Mouse (Mus musculus) gastrocnemius, postnatal 36 days (tissue): Measurements from ENCODE around the gene Ucn2. TPM values are rescaled to one million over a fixed set of nuclear protein-coding genes. Genes with fewer than 3 reads are reported as not detected.

Experiments
- DNase-seq, 2 experiments: peaks; one replicate each; pipeline ENCODE4 v3.0.0; 2022
- intact Hi-C: fragments of 180-260 bp; cut with DNase I; formaldehyde crosslinking; loops from one replicate; pipeline ENCODE4 v1.15.1; 2025
- microRNA-seq, 2 experiments: library from miRNA; unstranded; fragments of <30 nt; microRNA quantifications; one replicate each; pipeline ENCODE4 v1.2.0; 2021
- total RNA-seq, 2 experiments: library from RNA; stranded (reverse); gene quantifications; 2 replicates each; pipeline ENCODE4 v1.2.3; 2021

Gene Ucn2
- total RNA-seq, 2 experiments from 2014 or later, result 0.23 to 0.67 TPM

- DNase-seq, result no peak
- intact Hi-C loops, result no loop called here
These were observed 42.6 kb downstream of the Ucn2 start for GRCm38 (mm10) chr9:109028421-109028820.

- no peak for DNase-seq
- intact Hi-C loops, result no loop called here
These were observed 43.1 kb downstream of the Ucn2 start for GRCm38 (mm10) chr9:109028919-109029318.

- intact Hi-C loops, result no loop called here
- no peak for DNase-seq
These were observed 44.5 kb downstream of the Ucn2 start for GRCm38 (mm10) chr9:109030312-109030711.

- intact Hi-C loops, result no loop called here
- DNase-seq, result no peak
These were observed 45.2 kb downstream of the Ucn2 start for GRCm38 (mm10) chr9:109031001-109031400.

- DNase-seq, result no peak
- intact Hi-C loops, result no loop called here
These were observed 45.9 kb downstream of the Ucn2 start for GRCm38 (mm10) chr9:109031686-109032085.

- intact Hi-C loops, result no loop called here
- DNase-seq, result no peak
These were observed 46.6 kb downstream of the Ucn2 start for GRCm38 (mm10) chr9:109032435-109032834.

Small RNA genes lying within 50 kb of the gene (microRNA-seq; reads per million reads assigned to microRNA genes)
- 0 reads per million in 2 experiments for gene Mir711

Other genes with a start within 250 kb of the Ucn2 start
- 10 to 100 TPM in 1 of 2 experiments, 1 to 10 TPM in 1; 9.9 to 14.5 TPM for gene Ip6k2, start 202.2 kb upstream of the Ucn2 start, total RNA-seq
- gene Nckipsd, start 177.6 kb upstream of the Ucn2 start, total RNA-seq, result 1 to 10 TPM; 2.8 to 3.2 TPM
- not detected for gene Celsr3, start 159.7 kb upstream of the Ucn2 start, total RNA-seq
- 10 to 100 TPM; 16.5 to 19.3 TPM for gene Slc26a6, start 132.7 kb upstream of the Ucn2 start, total RNA-seq
- not detected for gene Tmem89, start 71.4 kb upstream of the Ucn2 start, total RNA-seq
- gene Uqcrc1, start 49.4 kb upstream of the Ucn2 start, total RNA-seq, result 1,000 to 10,000 TPM; 1,038 to 1,084 TPM
- 1 to 10 TPM; 2.4 TPM for gene Col7a1, start 32.4 kb upstream of the Ucn2 start, total RNA-seq
- 10 to 100 TPM; 37.3 to 46.3 TPM for gene Pfkfb4, start 5.8 kb downstream of the Ucn2 start, total RNA-seq
- gene Shisa5, start 52.6 kb downstream of the Ucn2 start, total RNA-seq, result 10 to 100 TPM; 11.9 to 13.4 TPM
- gene Trex1, start 73.7 kb downstream of the Ucn2 start, total RNA-seq, result 10 to 100 TPM; 11.6 to 11.8 TPM
- gene Atrip, start 88.1 kb downstream of the Ucn2 start, total RNA-seq, result 1 to 10 TPM; 7.8 to 8.3 TPM
- 1 to 10 TPM; 5.9 to 6.6 TPM for gene Ccdc51, start 96.5 kb downstream of the Ucn2 start, total RNA-seq
- gene Tma7, start 96.6 kb downstream of the Ucn2 start, total RNA-seq, result 100 to 1,000 TPM; 245 to 268 TPM
- gene Plxnb1, start 109.4 kb downstream of the Ucn2 start, total RNA-seq, result under 1 TPM; 0.64 to 0.99 TPM
- not detected for gene Fbxw21, start 176.0 kb downstream of the Ucn2 start, total RNA-seq
- not detected for gene Fbxw13, start 210.0 kb downstream of the Ucn2 start, total RNA-seq
- not detected for gene Fbxw20, start 248.7 kb downstream of the Ucn2 start, total RNA-seq